In the genomic region with DNA sequence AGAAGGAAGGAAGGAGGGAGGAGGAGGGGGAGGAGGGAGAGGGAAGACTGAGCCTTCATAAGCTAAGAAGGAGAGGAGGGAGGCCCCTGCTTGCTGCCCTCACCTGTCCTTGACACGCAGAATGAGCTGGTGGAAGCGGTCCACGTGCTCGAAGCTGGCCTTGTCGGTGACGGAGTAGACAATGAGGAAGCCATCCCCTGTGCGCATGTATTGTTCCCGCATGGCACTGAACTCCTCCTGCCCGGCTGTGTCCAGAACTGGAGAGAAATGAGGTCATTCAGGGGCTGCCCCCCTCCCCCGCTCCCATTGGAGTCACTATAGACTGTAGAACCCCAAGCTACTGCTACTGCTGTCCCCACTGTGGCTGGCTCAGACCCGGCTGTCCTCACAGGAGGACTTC, we compare ENCODE assay signal across 16 mouse cellular contexts. TPM values are rescaled to one million over a fixed set of nuclear protein-coding genes. Genes with fewer than 3 reads are reported as not detected.
DNase-seq lines count a peak whose midpoint lies in the region; ATAC-seq and TF ChIP-seq lines count a peak whose summit lies in the region.
"Had no signal": no experiment of that assay in that cellular context is flagged by ENCODE, and none has a peak within 500 bp of the region (broad histone marks: within the 10 kb centered on the region; RNA-seq: fewer than 3 reads in every experiment).

No protein-coding gene starts in this region.

- 0 out of 2 replicates have a peak, but pooled peaks cover 4% of the 10 kb centered on the region for H3K36me3 ChIP-seq in heart, embryonic 11.5 days (ENCODE audit: control insufficient read depth, insufficient read depth, low read length)

- H3K9ac ChIP-seq in heart, embryonic 11.5 days (ENCODE audit: low read depth, low read length), result no peak overlapping the region
- H3K9ac ChIP-seq: heart, embryonic 13.5 days; liver, embryonic 12.5 days had no signal

- TF ChIP-seq CTCF in gastrocnemius, adult 2 months (IDR thresholded peaks at IDR 0.05), result no peak

- no peak; the same call in 1 of the 2 replicates for ATAC-seq in heart, embryonic 11.5 days (replicated peaks; ENCODE audit: insufficient number of reproducible peaks, low FRiP score, low TSS enrichment)
- ATAC-seq: inflammation-experienced regulatory T-cells, adult 6 months; liver, embryonic 12.5 days had no signal

- 79% methylated on average over 11 of the region's 11 CpGs for WGBS in heart, embryonic 11.5 days (ENCODE audit: insufficient replicate concordance)

- intact Hi-C loops in gastrocnemius, adult 2 months (cut with DNase I), result no loop called here
- intact Hi-C loops in gastrocnemius, postnatal 14 days (cut with DNase I; ENCODE audit: low total_unique reads), result no loop called here
- intact Hi-C loops in heart, postnatal 25 days (cut with DNase I), result no loop called here

- no peaks in the 10 kb centered on the region for H3K9me3 ChIP-seq in heart, embryonic 11.5 days (replicated peaks; ENCODE audit: control insufficient read depth, low read length)
- H3K9me3 ChIP-seq: heart, embryonic 13.5 days; liver, embryonic 12.5 days had no signal

- no peak for DNase-seq in gastrocnemius, adult 2 months
- DNase-seq in gastrocnemius, postnatal 14 days, result no peak
- peak; percentile 21 for DNase-seq in lung, postnatal 10 days
- DNase-seq in lung, postnatal 4 days, result no peak
- DNase-seq in adrenal gland, adult 18-20 months (ENCODE audit: low spot score in 2 of 2), result peak; percentile 48 to 49
- peak; percentile 69 for DNase-seq in retina, postnatal 1 day
- no peak for DNase-seq in heart, postnatal 25 days (ENCODE audit: low spot score)
- DNase-seq: cerebellum, postnatal 36 days; kidney, postnatal 10 days; layer of hippocampus, postnatal 36 days; thymus, postnatal 14 days had no signal

- H3K27ac ChIP-seq in gastrocnemius, adult 2 months, result peak overlapping the region; percentile 65
- H3K27ac ChIP-seq in heart, embryonic 11.5 days (ENCODE audit: low read depth, low read length), result no peak overlapping the region
- H3K27ac ChIP-seq: heart, embryonic 13.5 days; liver, embryonic 12.5 days had no signal

- no peaks in the 10 kb centered on the region; the same call in 1 of the 2 replicates for H3K4me1 ChIP-seq in heart, embryonic 11.5 days (ENCODE audit: control insufficient read depth, insufficient read depth, low read length)
- H3K4me1 ChIP-seq: heart, embryonic 13.5 days had no signal

- no peak overlapping the region for H3K4me3 ChIP-seq in gastrocnemius, adult 2 months
- no peak overlapping the region for H3K4me3 ChIP-seq in heart, embryonic 11.5 days (ENCODE audit: low read depth, low read length)
- H3K4me3 ChIP-seq: erythroblast, embryonic 14.5 days; heart, embryonic 13.5 days; liver, embryonic 12.5 days had no signal

- no peaks in the 10 kb centered on the region for H3K27me3 ChIP-seq in heart, embryonic 11.5 days (ENCODE audit: control insufficient read depth, insufficient read depth, low read length)
- H3K27me3 ChIP-seq: heart, embryonic 13.5 days; liver, embryonic 12.5 days had no signal

- H3K4me2 ChIP-seq in heart, embryonic 11.5 days, result no peak overlapping the region
- H3K4me2 ChIP-seq: heart, embryonic 13.5 days; liver, embryonic 12.5 days had no signal

RNA-seq across cellular contexts. Expression of a gene that starts 36.0 kb away (rescaled TPM):
- not detected for total RNA-seq in gastrocnemius, adult 2 months (2021)
- under 1 TPM in 1 of 2 experiments, not detected in 1; 0.37 TPM for total RNA-seq in gastrocnemius, postnatal 14 days (2021)
- 1 to 10 TPM in 1 of 2 experiments, under 1 TPM in 1; 0.36 to 1.3 TPM for total RNA-seq in adrenal gland, adult 18-20 months (2021)
- 0.17 and 0.23 TPM in 2 replicates for polyA plus RNA-seq in heart, embryonic 11.5 days (2014; fragmentation: Nextera tagmentation; extraction: Ambion mirVana)
- total RNA-seq in heart, postnatal 25 days (2021), result under 1 TPM; 0.29 to 0.61 TPM
- polyA plus RNA-seq: erythroblast, embryonic 14.5 days had no signal

RNA-seq across cellular contexts. Expression of a gene that starts 42.8 kb away (rescaled TPM):
- total RNA-seq in gastrocnemius, adult 2 months (2021), result 1 to 10 TPM; 5.0 to 5.7 TPM
- total RNA-seq in gastrocnemius, postnatal 14 days (2021), result 1 to 10 TPM; 6.8 to 7.7 TPM
- 10 to 100 TPM; 59.9 to 92.3 TPM for total RNA-seq in adrenal gland, adult 18-20 months (2021)
- polyA plus RNA-seq in heart, embryonic 11.5 days (2014; fragmentation: Nextera tagmentation; extraction: Ambion mirVana), result 5.8 and 6.4 TPM in 2 replicates
- total RNA-seq in heart, postnatal 25 days (2021), result 1 to 10 TPM; 4.8 to 6.8 TPM
- polyA plus RNA-seq: erythroblast, embryonic 14.5 days had no signal

RNA-seq across cellular contexts. Expression of a gene that starts 56.9 kb away (rescaled TPM):
- not detected for total RNA-seq in gastrocnemius, adult 2 months (2021)
- not detected for total RNA-seq in gastrocnemius, postnatal 14 days (2021)
- total RNA-seq in adrenal gland, adult 18-20 months (2021), result not detected
- 0.19 TPM in 1 of 2 replicates, not detected in the other for polyA plus RNA-seq in heart, embryonic 11.5 days (2014; fragmentation: Nextera tagmentation; extraction: Ambion mirVana)
- not detected for total RNA-seq in heart, postnatal 25 days (2021)
- polyA plus RNA-seq: erythroblast, embryonic 14.5 days; heart, embryonic 13.5 days; inflammation-experienced regulatory T-cells, adult 6 months; liver, embryonic 12.5 days had no signal

Comparison
In these comparisons a context has a peak if more than half of its experiments do, and no peak if none do; other contexts are left out.
1. DNase-seq: peak in lung, postnatal 10 days (single experiment), adrenal gland, adult 18-20 months (2 of 2) and retina, postnatal 1 day (single experiment); none in gastrocnemius, adult 2 months (single experiment), gastrocnemius, postnatal 14 days (single experiment), lung, postnatal 4 days (0 of 2) and heart, postnatal 25 days (single experiment).
2. RNA of a gene that starts 42.8 kb away (total RNA-seq): 59.9 to 92.3 TPM in adrenal gland, adult 18-20 months; 6.8 to 7.7 TPM in gastrocnemius, postnatal 14 days, 4.8 to 6.8 TPM in heart, postnatal 25 days and 5.0 to 5.7 TPM in gastrocnemius, adult 2 months; every median in the first group is over 4 times any median in the second.